Comparison of ENCODE assay signal across 8 mouse cellular contexts in genomic region chr9:96731961-96732511, GRCm38 (mm10). TPM values are rescaled to one million over a fixed set of nuclear protein-coding genes. Genes with fewer than 3 reads are reported as not detected.
A peak's percentile ranks its signal among the peaks of the same experiment; 100 is the strongest.
DNase-seq lines count a peak whose midpoint lies in the region; ATAC-seq and TF ChIP-seq lines count a peak whose summit lies in the region.

No protein-coding gene starts in this region.

- no peak overlapping the region for H3K9ac ChIP-seq in embryonic facial prominence, embryonic 11.5 days (replicated peaks; ENCODE audit: low read length)
- H3K9ac ChIP-seq in hindbrain, embryonic 14.5 days, result peak overlapping the region; percentile 88

- H3K4me3 ChIP-seq in embryonic facial prominence, embryonic 11.5 days (ENCODE audit: low read depth, low read length), result no peak overlapping the region
- H3K4me3 ChIP-seq in hindbrain, embryonic 14.5 days (replicated peaks; ENCODE audit: low read length), result peak overlapping the region; percentile 36
- peak overlapping the region; percentile 56 for H3K4me3 ChIP-seq in olfactory bulb, adult 2 months (ENCODE audit: insufficient read depth, low read depth, low read length)

- no peaks in the 10 kb centered on the region for H3K9me3 ChIP-seq in embryonic facial prominence, embryonic 11.5 days (replicated peaks; ENCODE audit: control insufficient read depth, low read length)
- H3K9me3 ChIP-seq in hindbrain, embryonic 14.5 days (ENCODE audit: control insufficient read depth, low read length), result no peaks in the 10 kb centered on the region

- no peak overlapping the region for H3K4me2 ChIP-seq in embryonic facial prominence, embryonic 11.5 days (ENCODE audit: low read depth, low read length)
- peak overlapping the region; percentile 50 for H3K4me2 ChIP-seq in hindbrain, embryonic 14.5 days (replicated peaks)

- no peak for TF ChIP-seq CTCF in olfactory bulb, adult 2 months (IDR thresholded peaks at IDR 0.05; ENCODE audit: insufficient read depth, low read depth, low read length)

- no peaks in the 10 kb centered on the region for H3K4me1 ChIP-seq in embryonic facial prominence, embryonic 11.5 days (ENCODE audit: control insufficient read depth, insufficient read depth, low read length)
- peaks cover 37% of the 10 kb centered on the region for H3K4me1 ChIP-seq in hindbrain, embryonic 14.5 days (replicated peaks; ENCODE audit: control insufficient read depth, insufficient read depth, low read length)
- H3K4me1 ChIP-seq in olfactory bulb, adult 2 months (ENCODE audit: control insufficient read depth, insufficient read depth, low read length), result peaks cover 14% of the 10 kb centered on the region

- 0 out of 2 replicates have a peak, but pooled peaks have one; percentile 19 for TF ChIP-seq POLR2A in olfactory bulb, adult 2 months (IDR thresholded peaks at IDR 0.05; ENCODE audit: insufficient read depth, low read depth, low read length)

- H3K36me3 ChIP-seq in embryonic facial prominence, embryonic 11.5 days (replicated peaks; ENCODE audit: control insufficient read depth, insufficient read depth, low read depth, low read length), result no peaks in the 10 kb centered on the region
- H3K36me3 ChIP-seq in hindbrain, embryonic 14.5 days (replicated peaks; ENCODE audit: control insufficient read depth, insufficient read depth), result no peaks in the 10 kb centered on the region

- no peak for ATAC-seq in embryonic facial prominence, embryonic 11.5 days (replicated peaks; ENCODE audit: insufficient number of reproducible peaks, low FRiP score, low TSS enrichment, low read depth)
- ATAC-seq in hindbrain, embryonic 14.5 days (ENCODE audit: low FRiP score), result peak; percentile 85

- peak; percentile 57 for DNase-seq in layer of hippocampus, adult 11-12 months (ENCODE audit: low spot score)
- DNase-seq in layer of hippocampus, adult 9-11 months, result no peak
- peak; percentile 37 for DNase-seq in embryonic facial prominence, embryonic 11.5 days (ENCODE audit: low spot score)
- DNase-seq in hindbrain, embryonic 14.5 days (ENCODE audit: low spot score), result peak; percentile 79
- no peak for DNase-seq in gastrocnemius, postnatal 10 days
- DNase-seq in adrenal gland, postnatal 25 days, result no peak
- DNase-seq in spleen, postnatal 14 days (ENCODE audit: low spot score in 2 of 2), result no peak

- no peaks in the 10 kb centered on the region for H3K27me3 ChIP-seq in embryonic facial prominence, embryonic 11.5 days (ENCODE audit: control insufficient read depth, insufficient read depth, low read length)
- no peaks in the 10 kb centered on the region for H3K27me3 ChIP-seq in hindbrain, embryonic 14.5 days (ENCODE audit: control insufficient read depth, insufficient read depth, low read length)

- H3K27ac ChIP-seq in embryonic facial prominence, embryonic 11.5 days (replicated peaks; ENCODE audit: low read depth, low read length), result no peak overlapping the region
- H3K27ac ChIP-seq in hindbrain, embryonic 14.5 days, result peak overlapping the region; percentile 98
- H3K27ac ChIP-seq in olfactory bulb, adult 2 months (ENCODE audit: insufficient read depth, low read depth, low read length), result peak overlapping the region; percentile 99

- WGBS in embryonic facial prominence, embryonic 11.5 days, result 40% methylated on average over 14 of the region's 14 CpGs
- WGBS in hindbrain, embryonic 14.5 days, result 24% methylated on average over 14 of the region's 14 CpGs
- WGBS in olfactory bulb, adult 2 months, result 15% methylated on average over 14 of the region's 14 CpGs

RNA-seq across cellular contexts. Expression of gene Zbtb38, which starts 20.6 kb away (rescaled TPM):
- polyA plus RNA-seq in embryonic facial prominence, embryonic 11.5 days (2014; fragmentation: Nextera tagmentation; extraction: Ambion mirVana), result 8.8 and 9.3 TPM in 2 replicates
- polyA plus RNA-seq in hindbrain, embryonic 14.5 days (2014; fragmentation: Nextera tagmentation; extraction: Ambion mirVana), result 46.9 and 52.2 TPM in 2 replicates
- 74.3 TPM in 1 of 2 replicates, not detected in the other for polyA plus RNA-seq in olfactory bulb, adult 2 months (2012; ENCODE audit: insufficient read depth, insufficient read length, low replicate concordance, missing spikeins)
- 10 to 100 TPM; 13.8 to 17.9 TPM for total RNA-seq in gastrocnemius, postnatal 10 days (2021)
- total RNA-seq in adrenal gland, postnatal 25 days (2021), result 56.5 and 65.6 TPM in 2 replicates

Comparison
In these comparisons a context has a peak if more than half of its experiments do, and no peak if none do; other contexts are left out.
1. DNase-seq: peak in layer of hippocampus, adult 11-12 months (single experiment), embryonic facial prominence, embryonic 11.5 days (single experiment) and hindbrain, embryonic 14.5 days (single experiment); none in layer of hippocampus, adult 9-11 months (single experiment), gastrocnemius, postnatal 10 days (single experiment), adrenal gland, postnatal 25 days (single experiment) and spleen, postnatal 14 days (0 of 2).